In the genomic region with DNA sequence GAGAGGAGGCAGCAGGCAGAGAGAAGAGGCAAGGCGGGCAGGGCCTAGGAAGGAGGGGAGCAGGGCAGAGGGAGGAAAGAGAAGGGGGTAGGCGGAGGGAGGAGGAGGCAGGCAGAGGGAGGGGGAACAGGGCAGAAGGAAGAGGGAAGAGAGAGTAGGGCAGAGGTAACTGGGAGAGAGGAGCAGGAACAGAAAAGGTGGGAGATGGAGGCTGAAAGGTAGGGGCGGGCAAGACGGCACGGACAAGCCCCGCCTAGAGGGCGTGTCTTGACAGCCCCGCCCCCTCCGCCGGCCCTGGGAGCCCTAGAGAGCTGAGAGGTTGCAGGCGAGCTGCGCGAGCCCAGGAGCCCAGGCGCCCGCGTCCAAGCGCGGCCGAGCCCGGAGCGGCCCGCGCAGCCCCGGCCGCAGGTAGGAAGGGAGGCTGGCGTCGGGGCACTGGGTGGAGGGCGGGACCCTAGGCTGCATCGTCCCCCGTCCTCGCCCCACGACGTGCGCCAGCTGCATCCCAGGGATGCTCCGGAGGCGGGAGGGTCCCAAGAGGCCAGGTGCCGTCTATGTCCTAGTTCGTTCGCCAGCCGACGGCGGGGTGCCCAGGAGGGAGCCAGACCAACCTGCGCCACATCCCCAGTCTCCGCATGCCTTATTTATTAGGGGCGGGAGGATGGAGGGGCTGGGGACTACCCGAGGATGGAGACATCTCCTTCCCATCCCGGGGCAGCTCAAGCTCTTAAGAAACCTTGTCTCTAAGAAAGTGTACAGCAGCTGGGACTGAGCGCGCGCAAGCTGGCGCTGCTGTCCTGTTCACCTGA, we compare ENCODE assay signal across 8 mouse cellular contexts. TPM values are rescaled to one million over a fixed set of nuclear protein-coding genes. Genes with fewer than 3 reads are reported as not detected.
DNase-seq lines count a peak whose midpoint lies in the region; ATAC-seq and TF ChIP-seq lines count a peak whose summit lies in the region.

A gene (plus strand): TSS at position 167 of the 809 bp plus-strand sequence.

- H3K4me2 ChIP-seq in forebrain, embryonic 14.5 days (ENCODE audit: low read length): peak within 1 kb of the TSS; percentile 62
- H3K4me2 ChIP-seq in intestine, embryonic 16.5 days (ENCODE audit: low read depth, low read length): peak within 1 kb of the TSS; percentile 41

- no peak for DNase-seq in G1E (ENCODE audit: low spot score)
- DNase-seq in brain, adult 2 months (ENCODE audit: low read depth, low spot score): peak; percentile 81
- peak; percentile 90 for DNase-seq in forebrain, embryonic 14.5 days (ENCODE audit: low spot score)
- peak in 1 of 2 experiments; percentile 79 for DNase-seq in left cerebral cortex, postnatal 14 days (ENCODE audit: low spot score in 2 of 2)
- peak; percentile 54 to 56 for DNase-seq in right cerebral cortex, postnatal 36 days (ENCODE audit: low spot score in 2 of 2)
- DNase-seq in B cell, adult 2 months: no peak

- no peaks in the 10 kb centered on the region for H3K4me1 ChIP-seq in G1E (ENCODE audit: insufficient read depth, low read depth, low read length)
- H3K4me1 ChIP-seq in forebrain, embryonic 14.5 days (ENCODE audit: control insufficient read depth, insufficient read depth, low read length): peaks cover 18% of the 10 kb centered on the region
- peaks cover 3% of the 10 kb centered on the region; the same call in 1 of the 2 replicates for H3K4me1 ChIP-seq in intestine, embryonic 16.5 days (ENCODE audit: control insufficient read depth, insufficient read depth, low read length)

- H3K27ac ChIP-seq in forebrain, embryonic 14.5 days (ENCODE audit: low read depth, low read length): peak within 1 kb of the TSS; percentile 85
- no peak within 1 kb of the TSS for H3K27ac ChIP-seq in intestine, embryonic 16.5 days (ENCODE audit: low read length)

- peak within 1 kb of the TSS; percentile 33; the same call in 1 of the 2 replicates for H3K4me3 ChIP-seq in G1E (ENCODE audit: low read depth, low read length)
- peak within 1 kb of the TSS; percentile 65 for H3K4me3 ChIP-seq in forebrain, embryonic 14.5 days (ENCODE audit: low read depth, low read length)
- peak within 1 kb of the TSS; percentile 18 for H3K4me3 ChIP-seq in intestine, embryonic 16.5 days (ENCODE audit: low read length)

- H3K9ac ChIP-seq in forebrain, embryonic 14.5 days (ENCODE audit: low read length): peak within 1 kb of the TSS; percentile 88
- no peak within 1 kb of the TSS for H3K9ac ChIP-seq in intestine, embryonic 16.5 days (ENCODE audit: low read depth, low read length)

- TF ChIP-seq CTCF in G1E (IDR thresholded peaks at IDR 0.05; ENCODE audit: low read depth, low read length): no peak

- no peak for ATAC-seq in G1E (ENCODE audit: extremely low read depth, insufficient number of reproducible peaks, low FRiP score, poor library complexity, severe bottlenecking)
- peak; percentile 94 for ATAC-seq in forebrain, embryonic 14.5 days
- ATAC-seq in intestine, embryonic 16.5 days: peak; percentile 97
- peak; percentile 55; the same call in 1 of the 2 replicates for ATAC-seq in megakaryocyte-erythroid progenitor cell, adult 5-6 weeks (replicated peaks; ENCODE audit: low FRiP score, low TSS enrichment, poor library complexity, severe bottlenecking)

- peaks cover 98% of the 10 kb centered on the region for H3K9me3 ChIP-seq in G1E (replicated peaks)
- no peaks in the 10 kb centered on the region for H3K9me3 ChIP-seq in forebrain, embryonic 14.5 days (replicated peaks; ENCODE audit: control insufficient read depth, low read length)
- H3K9me3 ChIP-seq in intestine, embryonic 16.5 days (ENCODE audit: control insufficient read depth, low read length): no peaks in the 10 kb centered on the region

- 1% methylated on average over 38 of the region's 51 CpGs for WGBS in forebrain, embryonic 14.5 days
- 1% methylated on average over 50 of the region's 51 CpGs for WGBS in intestine, embryonic 16.5 days

- no peaks in the 10 kb centered on the region for H3K27me3 ChIP-seq in G1E (ENCODE audit: insufficient read depth, low read length)
- no peaks in the 10 kb centered on the region for H3K27me3 ChIP-seq in forebrain, embryonic 14.5 days (replicated peaks; ENCODE audit: control insufficient read depth, insufficient read depth, low read length)
- H3K27me3 ChIP-seq in intestine, embryonic 16.5 days (replicated peaks; ENCODE audit: control insufficient read depth, insufficient read depth, low read length): peaks cover 66% of the 10 kb centered on the region

- intact Hi-C loops in left cerebral cortex, postnatal 14 days (cut with DNase I): no loop called here

- no peaks in the 10 kb centered on the region for H3K36me3 ChIP-seq in G1E (replicated peaks)
- H3K36me3 ChIP-seq in forebrain, embryonic 14.5 days (ENCODE audit: control insufficient read depth, insufficient read depth, low read length): peaks cover 3% of the 10 kb centered on the region
- H3K36me3 ChIP-seq in intestine, embryonic 16.5 days (ENCODE audit: control insufficient read depth, insufficient read depth, low read length): no peaks in the 10 kb centered on the region

RNA-seq across cellular contexts. Expression of the gene that starts here (rescaled TPM):
- total RNA-seq in G1E (2014; fragmentation: Nextera tagmentation) (not detected in 2 replicates), G1E (2017) (0.17 and 0.27 TPM in 2 replicates)
- polyA plus RNA-seq in G1E (2012): not detected in 2 replicates
- 74.0 and 95.1 TPM in 2 replicates for polyA plus RNA-seq in forebrain, embryonic 14.5 days (2014; fragmentation: Nextera tagmentation; extraction: Ambion mirVana)
- not detected in 2 replicates for polyA plus RNA-seq in intestine, embryonic 16.5 days (2015; fragmentation: Nextera tagmentation; extraction: Ambion mirVana)
- 100 to 1,000 TPM; 343 to 359 TPM for total RNA-seq in left cerebral cortex, postnatal 14 days (2021)
- 6.2 TPM in 1 of 2 replicates, not detected in the other for total RNA-seq in megakaryocyte-erythroid progenitor cell, adult 5-6 weeks (2014; fragmentation: Nextera tagmentation)
- total RNA-seq in megakaryocyte-erythroid progenitor cell, adult 5-6 weeks (2017): 0.61 TPM in 1 of 2 replicates, not detected in the other

Comparison
In these comparisons a context has a peak if more than half of its experiments do, and no peak if none do; other contexts are left out.
1. RNA of the gene that starts here (total RNA-seq): 343 to 359 TPM in left cerebral cortex, postnatal 14 days; 0.61 to 6.2 TPM in megakaryocyte-erythroid progenitor cell, adult 5-6 weeks and 0.17 to 0.27 TPM in G1E; every median in the first group is over 10 times any median in the second.
2. RNA of the gene that starts here (polyA plus RNA-seq): 74.0 to 95.1 TPM in forebrain, embryonic 14.5 days; not detected in intestine, embryonic 16.5 days and not detected in G1E; every median in the first group is over 10 times any median in the second.
3. Peak in ATAC-seq, H3K4me3 ChIP-seq and H3K4me2 ChIP-seq in intestine, embryonic 16.5 days; RNA of the gene not detected or under 1 TPM.
4. DNase-seq: peak in brain, adult 2 months (single experiment), forebrain, embryonic 14.5 days (single experiment) and right cerebral cortex, postnatal 36 days (2 of 2); none in G1E (single experiment) and B cell, adult 2 months (0 of 2).
5. Peak in every context shown above with its lines, with median percentiles within 50 percentile points of each other: H3K4me3 ChIP-seq.